Mouse (Mus musculus) heart, postnatal 14 days (tissue): ENCODE results near the gene Trim42. TPM values are rescaled to one million over a fixed set of nuclear protein-coding genes. Genes with fewer than 3 reads are reported as not detected.

Experiments
- DNase-seq, 2 experiments: peaks; one replicate each; pipeline ENCODE4 v3.0.0; 2021 to 2022
- intact Hi-C: fragments of 180-260 bp; cut with DNase I; formaldehyde crosslinking; loops from one replicate; pipeline ENCODE4 v1.15.1; 2025
- long read RNA-seq, 2 experiments: library from polyadenylated mRNA; stranded (forward); transcript quantifications; one replicate each; pipeline ENCODE4 v2.0.0; 2021
- total RNA-seq, 2 experiments: library from RNA; stranded (reverse); gene quantifications; 2 replicates each; pipeline ENCODE4 v1.2.3; 2021

Trim42 gene
- total RNA-seq = not detected
- long read RNA-seq, experiment 1 = 0 reads
- long read RNA-seq, experiment 2 = 0 reads

GRCm38 (mm10) chr9:97369591-97369990 lies at the start of gene Trim42:
TSS of gene Trim42 (minus strand) at chr9:97369958.
- intact Hi-C loops = no loop called here
- no peak for DNase-seq

- intact Hi-C loops = no loop called here
These were observed 45.3 kb upstream of the Trim42 start for GRCm38 (mm10) chr9:97414876-97415668.

GRCm38 (mm10) chr9:97408142-97408541 lies 38.4 kb upstream of the Trim42 start:
- intact Hi-C loops = no loop called here
- no peak for DNase-seq

More at GRCm38 (mm10) chr9:97414876-97415668, 45.3 kb upstream of the Trim42 start:
- DNase-seq = no peak

GRCm38 (mm10) chr9:97356441-97356840 lies 13.3 kb downstream of the Trim42 start:
- no peak for DNase-seq
- intact Hi-C loops = no loop called here

GRCm38 (mm10) chr9:97344767-97345297 lies 24.9 kb downstream of the Trim42 start:
- intact Hi-C loops = no loop called here
- DNase-seq = peak in 1 of 2 experiments; percentile 3

GRCm38 (mm10) chr9:97341772-97342171 lies 28.0 kb downstream of the Trim42 start:
- no peak for DNase-seq
- intact Hi-C loops = no loop called here

- intact Hi-C loops = loop anchor here (2.0 kb wide), 1 partner anchor 150 kb away; no protein-coding TSS in a partner anchor
- peak in 1 of 2 experiments; percentile 19 for DNase-seq
These were observed 46.9 kb downstream of the Trim42 start for GRCm38 (mm10) chr9:97322846-97323245.

- intact Hi-C loops = loop anchor here (2.0 kb wide), 1 partner anchor 149 kb away; no protein-coding TSS in a partner anchor
- DNase-seq = no peak
These were observed 47.6 kb downstream of the Trim42 start for GRCm38 (mm10) chr9:97322120-97322519.

- intact Hi-C loops = no loop called here
- DNase-seq = peak in 1 of 2 experiments; percentile 16
These were observed 54.2 kb downstream of the Trim42 start for GRCm38 (mm10) chr9:97315421-97316055.

- DNase-seq = no peak
- intact Hi-C loops = no loop called here
These were observed 58.1 kb downstream of the Trim42 start for GRCm38 (mm10) chr9:97311614-97312013.

GRCm38 (mm10) chr9:97309509-97310053 lies 60.2 kb downstream of the Trim42 start:
- no peak for DNase-seq
- intact Hi-C loops = no loop called here

- intact Hi-C loops = no loop called here
- DNase-seq = no peak
These were observed 61.9 kb downstream of the Trim42 start for GRCm38 (mm10) chr9:97307705-97308485.
